Mouse (Mus musculus) liver, embryonic 14.5 days (tissue): ENCODE measurements at regions not wholly inside any gene's neighbourhood (a gene's known extent, or its start where the extent isn't known, plus 50 kb on each side); places are given as distances from the start of the nearest gene placed in this dataset.

Experiments
- ATAC-seq: fragments of 200-750 bp; cut with Nextera tagmentation; 2 replicates; pipeline ENCODE4 v1.8.0; 2017; ENCODE audit warnings: moderate number of reproducible peaks, mild to moderate bottlenecking, moderate library complexity; ENCODE audit not compliant: insufficient read depth
- DNase-seq, 3 experiments: peaks; one replicate each; pipeline ENCODE4 v3.0.0-alpha.2; 2012 to 2013; ENCODE audit warnings: low read depth in 3 of 3, low spot score in 3 of 3
- H3K27ac ChIP-seq: fragments of 300-500 bp; sonication (generic); 2 replicates; pipeline ENCODE4 v1.5.1; 2014; ENCODE audit warnings: moderate library complexity, mild to moderate bottlenecking, control low read depth, inconsistent platforms
- H3K27me3 ChIP-seq: fragments of 300-500 bp; sonication (generic); 2 replicates; pipeline ENCODE4 v1.6.1; 2014; ENCODE audit warnings: mild to moderate bottlenecking, low read length, moderate library complexity; ENCODE audit not compliant: control insufficient read depth, insufficient read depth
- H3K36me3 ChIP-seq: fragments of 300-500 bp; sonication (generic); replicated peaks from 2 replicates; pipeline ENCODE4 v1.6.1; 2014; ENCODE audit warnings: low read depth; ENCODE audit not compliant: control insufficient read depth, insufficient read depth
- H3K4me1 ChIP-seq, 2 experiments: fragments of 200-500 bp in 1 of 2; fragments of 300-500 bp in 1 of 2; sonication (generic) in 1 of 2; replicated peaks; 2 replicates each; pipeline ENCODE4 v1.6.1; 2012 to 2014; ENCODE audit warnings: antibody characterized with exemption in 1 of 2, inconsistent platforms in 1 of 2, low read length in 1 of 2; ENCODE audit not compliant: control insufficient read depth in 2 of 2, insufficient read depth in 2 of 2
- H3K4me2 ChIP-seq: fragments of 300-500 bp; sonication (generic); 2 replicates; pipeline ENCODE4 v1.6.1; 2014; ENCODE audit warnings: low read depth, mild to moderate bottlenecking, control low read depth, moderate library complexity
- H3K4me3 ChIP-seq, 2 experiments: fragments of 200-500 bp in 1 of 2; fragments of 300-500 bp in 1 of 2; sonication (generic) in 1 of 2; 2 replicates each; pipeline ENCODE4 v1.5.1; 2012 to 2014; ENCODE audit warnings: low read depth in 2 of 2, low read length in 2 of 2, mild to moderate bottlenecking in 2 of 2, control low read depth in 1 of 2, inconsistent platforms in 1 of 2, moderate library complexity in 1 of 2; ENCODE audit not compliant: insufficient read depth in 1 of 2
- H3K9ac ChIP-seq: fragments of 300-500 bp; sonication (generic); replicated peaks from 2 replicates; pipeline ENCODE4 v1.6.1; 2014; ENCODE audit warnings: mild to moderate bottlenecking, control low read depth, moderate library complexity
- H3K9me3 ChIP-seq: fragments of 300-500 bp; sonication (generic); 2 replicates; pipeline ENCODE4 v1.6.1; 2016; ENCODE audit warnings: low read length, mixed read lengths; ENCODE audit not compliant: control insufficient read depth
- CTCF ChIP-seq: IDR thresholded peaks from 2 replicates; pipeline ENCODE4 v1.5.1; 2016; ENCODE audit warnings: antibody characterized with exemption, low read depth, control low read depth
- EP300 ChIP-seq: IDR thresholded peaks from 2 replicates; pipeline ENCODE4 v1.6.1; 2016; ENCODE audit warnings: antibody characterized with exemption, low read depth
- WGBS: fragments of 180-500 bp; shearing (Covaris S2); extraction: QIAGEN DNeasy Blood & Tissue Kit; methylation state at CpG from one replicate; pipeline ENCODE4 v1.1.7; 2014; ENCODE audit not compliant: insufficient replicate concordance; 5-methylcytosine and 5-hydroxymethylcytosine counted together

DNA sequence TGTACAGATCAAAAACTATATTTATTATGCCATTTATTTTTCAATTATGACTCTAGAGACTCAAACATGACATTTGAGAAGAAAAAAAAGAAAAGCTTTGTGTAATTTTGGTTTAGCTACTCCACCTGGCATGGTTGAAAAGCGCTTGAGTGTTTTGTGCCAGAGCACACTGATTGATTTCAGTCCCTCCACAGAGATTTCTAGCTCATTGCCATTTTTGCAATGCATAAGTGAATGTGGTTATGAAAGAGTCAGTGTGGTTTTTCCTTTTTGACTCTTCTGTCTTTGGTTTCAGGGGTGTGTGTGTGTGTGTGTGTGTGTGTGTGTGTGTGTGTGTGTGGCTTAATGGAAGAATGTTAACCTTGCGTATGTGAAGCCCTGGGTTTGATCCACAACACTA lies 113.6 kb upstream of the Tmc3 start:
- Histone ChIP-seq H3K4me2 (no peak overlapping the region), H3K4me1 (no peaks in the 10 kb centered on the region), H3K36me3 (no peaks in the 10 kb centered on the region), H3K9me3 (no peaks in the 10 kb centered on the region), H3K9ac (no peak overlapping the region), H3K27me3 (no peaks in the 10 kb centered on the region), H3K4me3 (no peak overlapping the region), H3K27ac (no peak overlapping the region)
- no peak for DNase-seq
- TF ChIP-seq CTCF (no peak), EP300 (no peak)
- WGBS: 57% methylated on average over 2 of the region's 2 CpGs
- ATAC-seq: no peak

DNA sequence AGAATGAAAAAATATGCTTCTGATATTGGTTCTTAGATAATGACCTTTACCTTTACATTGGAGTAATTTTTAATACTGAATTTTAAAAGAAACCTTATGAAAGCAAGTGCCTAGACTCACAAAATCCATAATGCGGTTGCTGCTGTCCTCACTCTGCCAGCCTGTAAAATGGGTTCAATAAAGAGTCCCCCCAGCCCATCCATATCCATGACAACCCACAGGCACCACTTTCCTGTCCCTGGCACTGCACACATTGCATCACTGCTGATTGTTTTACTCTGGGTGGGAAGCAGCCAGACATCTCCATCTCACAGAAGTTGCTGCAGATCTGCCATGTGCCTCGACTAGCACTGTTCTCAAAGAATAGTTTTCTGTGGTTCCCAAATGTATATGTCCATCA lies 110.3 kb upstream of the Tmc3 start:
- no peaks in the 10 kb centered on the region for H3K9me3 ChIP-seq
- 56% methylated on average over 2 of the region's 2 CpGs for WGBS
- H3K4me1 ChIP-seq: no peaks in the 10 kb centered on the region
- ATAC-seq (no peak), DNase-seq (no peak)
- H3K4me2 ChIP-seq: no peak overlapping the region
- H3K27me3 ChIP-seq: no peaks in the 10 kb centered on the region
- no peaks in the 10 kb centered on the region for H3K36me3 ChIP-seq
- no peak overlapping the region for H3K4me3 ChIP-seq
- no peak overlapping the region for H3K9ac ChIP-seq
- TF ChIP-seq CTCF (no peak), EP300 (no peak)
- H3K27ac ChIP-seq: no peak overlapping the region

DNA sequence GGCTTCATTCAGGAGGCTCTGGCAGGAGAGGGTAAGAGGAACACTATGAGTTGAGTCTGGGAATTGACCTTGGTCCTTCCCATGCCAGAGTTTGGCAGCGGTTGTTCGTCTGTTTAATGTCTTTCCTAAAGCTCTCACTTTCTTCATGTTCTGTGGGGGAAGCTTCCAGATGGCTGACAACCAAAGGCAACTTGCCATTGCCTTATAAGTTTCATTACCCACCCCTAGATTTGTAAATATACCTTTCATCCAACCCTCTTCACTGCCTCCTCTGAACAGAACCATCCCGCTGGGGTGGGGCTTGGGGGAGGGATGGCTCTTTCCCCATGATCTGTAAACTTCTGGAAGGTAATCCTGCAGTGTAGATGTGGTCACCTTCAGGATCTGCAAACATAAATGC lies 109.7 kb upstream of the Tmc3 start:
- 60% methylated on average over 3 of the region's 3 CpGs for WGBS
- ATAC-seq (no peak), DNase-seq (no peak)
- H3K9ac ChIP-seq: no peak overlapping the region
- H3K9me3 ChIP-seq: no peaks in the 10 kb centered on the region
- no peak overlapping the region for H3K4me2 ChIP-seq
- no peaks in the 10 kb centered on the region for H3K4me1 ChIP-seq
- H3K27me3 ChIP-seq: no peaks in the 10 kb centered on the region
- H3K4me3 ChIP-seq: no peak overlapping the region
- no peaks in the 10 kb centered on the region for H3K36me3 ChIP-seq
- no peak for TF ChIP-seq EP300
- no peak for TF ChIP-seq CTCF
- no peak overlapping the region for H3K27ac ChIP-seq

DNA sequence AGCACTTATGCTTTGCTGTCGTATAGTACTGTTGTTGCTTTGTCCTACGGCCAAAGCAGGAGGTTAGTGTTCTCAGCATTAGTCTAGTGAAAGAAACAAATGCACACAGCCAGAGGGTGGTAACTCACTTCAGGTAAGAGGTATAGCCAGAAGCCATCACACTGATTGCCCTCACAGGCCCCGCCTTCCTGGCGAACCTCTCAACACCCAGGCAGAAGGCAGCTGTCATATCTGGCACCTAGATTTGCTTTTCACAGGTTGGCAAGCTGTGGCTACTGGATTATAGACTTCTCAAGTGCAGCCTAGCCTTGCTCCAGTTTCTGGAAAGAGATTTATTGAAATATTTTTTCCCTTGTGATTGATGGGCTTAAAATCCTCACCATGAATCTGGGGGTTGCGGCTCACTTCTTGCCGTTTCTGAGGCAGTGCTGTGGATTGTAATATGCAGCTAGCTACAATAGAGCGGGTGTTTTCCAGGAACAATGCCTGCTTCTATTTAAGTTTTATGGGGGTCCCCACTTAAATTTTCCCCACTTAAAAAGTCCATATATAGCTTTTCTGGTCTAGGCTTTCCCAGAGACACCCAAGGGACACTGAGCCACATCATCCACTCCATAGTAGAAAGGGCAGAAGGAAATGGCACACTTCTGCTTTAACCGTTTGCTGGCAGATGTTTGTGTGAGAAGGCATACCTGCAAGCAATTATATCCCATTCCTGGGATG lies 109.1 kb upstream of the Tmc3 start:
- TF ChIP-seq EP300 (no peak), CTCF (no peak)

GRCm38 (mm10) chr7:83476161-83476495 lies 108.6 kb upstream of the Tmc3 start:
- no peak for DNase-seq
- no peaks in the 10 kb centered on the region for H3K4me1 ChIP-seq
- H3K27me3 ChIP-seq: no peaks in the 10 kb centered on the region
- H3K4me3 ChIP-seq: no peak overlapping the region
- H3K9ac ChIP-seq: no peak overlapping the region
- H3K4me2 ChIP-seq: no peak overlapping the region
- no peak overlapping the region for H3K27ac ChIP-seq
- 38% methylated on average over 3 of the region's 3 CpGs for WGBS
- no peaks in the 10 kb centered on the region for H3K9me3 ChIP-seq
- no peaks in the 10 kb centered on the region for H3K36me3 ChIP-seq
- no peak for ATAC-seq
- no peak for TF ChIP-seq CTCF
- no peak for TF ChIP-seq EP300

More for the DNA sequence above, 109.1 kb upstream of the Tmc3 start:
- no peaks in the 10 kb centered on the region for H3K4me1 ChIP-seq
- H3K4me2 ChIP-seq: no peak overlapping the region
- no peaks in the 10 kb centered on the region for H3K36me3 ChIP-seq
- H3K9me3 ChIP-seq: no peaks in the 10 kb centered on the region
- DNase-seq: no peak
- no peaks in the 10 kb centered on the region for H3K27me3 ChIP-seq
- H3K4me3 ChIP-seq: no peak overlapping the region
- WGBS: 67% methylated on average over 8 of the region's 8 CpGs
- H3K27ac ChIP-seq: no peak overlapping the region
- no peak overlapping the region for H3K9ac ChIP-seq
- ATAC-seq: no peak

GRCm38 (mm10) chr7:83476861-83477260 lies 107.9 kb upstream of the Tmc3 start:
- Histone ChIP-seq H3K4me2 (no peak overlapping the region), H3K4me3 (no peak overlapping the region), H3K27ac (no peak overlapping the region), H3K9ac (no peak overlapping the region), H3K36me3 (no peaks in the 10 kb centered on the region), H3K9me3 (no peaks in the 10 kb centered on the region), H3K27me3 (no peaks in the 10 kb centered on the region), H3K4me1 (no peaks in the 10 kb centered on the region)
- TF ChIP-seq EP300: no peak
- no peak for TF ChIP-seq CTCF
- DNase-seq (no peak), ATAC-seq (no peak)
- whole genome bisulfite sequencing: 61% methylated on average over 3 of the region's 3 CpGs
